Mouse (Mus musculus): ENCODE results near the gene Olfr1239. TPM values are rescaled to one million over a fixed set of nuclear protein-coding genes. Genes with fewer than 3 reads are reported as not detected.

Olfr1239 gene
- total RNA-seq (2014; fragmentation: Nextera tagmentation), result not detected in 2 replicates
- not detected in 2 replicates for total RNA-seq (2017)

DNA sequence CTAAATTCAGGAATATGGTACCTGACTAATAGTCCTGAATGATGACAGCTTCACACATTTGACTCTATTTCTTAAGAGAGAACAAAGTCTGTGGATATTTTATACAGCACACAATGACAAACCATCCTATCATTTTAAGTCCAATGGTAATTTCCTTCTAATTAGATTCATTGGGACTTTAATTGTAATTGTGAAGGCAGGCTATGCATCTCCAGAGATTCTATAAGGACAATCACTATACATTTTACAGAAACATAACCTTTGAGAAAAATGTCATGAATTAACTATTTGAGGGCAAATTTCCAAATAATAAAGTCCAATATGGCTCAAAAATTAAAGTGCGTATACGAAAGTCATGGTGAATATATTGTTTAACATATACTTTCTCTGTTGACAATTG is at the start of gene Olfr1239:
Gene Olfr1239 (minus strand): TSS at position 101 of the 400 bp plus-strand sequence.
- ATAC-seq (replicated peaks; ENCODE audit: low FRiP score, low TSS enrichment, poor library complexity, severe bottlenecking), result no peak

DNA sequence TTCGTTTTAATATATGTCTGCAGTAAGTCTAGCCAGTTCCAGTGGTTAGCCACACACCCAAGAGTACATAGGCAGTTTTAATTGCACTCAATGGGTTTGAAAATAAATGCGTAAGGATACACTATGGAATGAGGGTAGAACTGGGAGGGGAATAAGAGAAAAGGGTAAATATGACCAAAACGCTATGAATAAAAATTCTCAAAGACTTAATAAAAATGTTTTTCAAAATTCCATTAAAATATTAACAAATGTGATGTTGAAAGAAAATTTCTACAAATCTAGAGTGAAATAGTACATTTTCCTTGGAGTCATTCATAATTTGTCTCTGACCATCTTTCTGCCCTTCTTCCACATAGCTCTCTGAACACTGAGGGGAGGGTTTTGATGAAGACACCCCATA is 22.7 kb upstream of the Olfr1239 start, which contains the start of gene Olfr1240:
Gene Olfr1240 (minus strand): TSS at position 101 of the 400 bp plus-strand sequence.
- ATAC-seq (replicated peaks; ENCODE audit: low FRiP score, low TSS enrichment, poor library complexity, severe bottlenecking), result no peak

DNA sequence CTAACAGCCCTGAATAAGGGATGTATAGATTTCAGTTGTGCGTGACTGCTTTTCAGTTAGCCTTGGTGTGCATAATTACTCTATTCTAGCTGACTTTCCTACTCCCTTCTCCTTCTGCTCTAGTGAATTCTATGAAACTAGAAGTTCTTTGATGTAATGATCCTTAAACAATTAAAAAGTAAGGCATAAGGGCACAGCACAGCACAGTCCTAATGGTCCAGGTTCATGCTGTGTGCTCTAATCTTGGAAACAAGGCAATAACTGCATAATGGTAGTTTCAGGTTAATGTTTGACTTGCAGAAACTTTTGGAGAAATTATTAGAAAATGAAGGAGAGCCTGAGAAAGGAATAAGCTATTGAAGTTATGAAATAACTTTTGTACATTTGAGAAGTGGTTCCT is 5.7 kb downstream of the Olfr1239 start:
- ATAC-seq (replicated peaks; ENCODE audit: low FRiP score, low TSS enrichment, poor library complexity, severe bottlenecking), result no peak

DNA sequence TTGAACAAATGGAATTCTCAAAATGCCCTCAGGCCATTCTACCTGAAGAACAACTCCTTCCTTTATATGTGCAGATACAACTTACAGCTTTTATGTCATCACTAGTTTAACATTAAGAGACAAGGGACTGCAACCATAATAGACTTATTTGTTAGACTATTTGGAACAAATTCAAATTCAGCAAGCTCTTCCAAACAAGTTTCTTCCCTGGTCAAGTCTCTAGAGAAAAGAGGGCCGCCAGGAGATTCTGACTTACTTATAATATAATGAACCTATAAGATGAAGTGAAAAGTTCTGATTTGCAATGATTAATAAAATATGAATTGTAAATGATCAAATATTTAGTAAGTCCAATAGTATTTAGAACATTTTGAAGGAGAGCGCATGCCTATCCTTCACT is 10.6 kb downstream of the Olfr1239 start, which contains the start of gene Olfr1238:
Gene Olfr1238 (minus strand): TSS at position 101 of the 400 bp plus-strand sequence.
- no peak for ATAC-seq (replicated peaks; ENCODE audit: low FRiP score, low TSS enrichment, poor library complexity, severe bottlenecking)

DNA sequence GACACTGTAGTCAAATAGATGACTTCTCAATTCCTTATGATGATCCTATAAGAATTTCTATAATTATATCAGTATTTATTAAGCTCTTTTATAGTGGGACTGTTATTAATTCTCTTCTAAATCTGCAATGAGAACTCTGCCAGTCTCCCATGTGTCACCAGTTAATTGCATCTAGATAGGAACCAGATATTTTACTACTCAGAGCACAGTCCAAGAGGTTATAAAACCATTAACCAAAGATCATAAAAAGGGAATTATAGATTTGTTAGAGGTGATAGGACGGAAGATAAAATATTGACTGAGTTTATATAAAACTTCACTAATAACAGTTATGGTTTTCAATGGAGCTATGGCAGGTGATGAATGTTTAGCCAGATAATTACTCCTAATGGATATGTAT is 19.3 kb downstream of the Olfr1239 start:
- no peak for ATAC-seq (replicated peaks; ENCODE audit: low FRiP score, low TSS enrichment, poor library complexity, severe bottlenecking)

Other genes starting within 250 kb of the Olfr1239 start
- gene Olfr1225, start 245.7 kb downstream of the Olfr1239 start, total RNA-seq (2014; fragmentation: Nextera tagmentation), result not detected in 2 replicates
- gene Olfr1225, start 245.7 kb downstream of the Olfr1239 start, total RNA-seq (2017), result not detected in 2 replicates
- gene Olfr1226, start 220.4 kb downstream of the Olfr1239 start, total RNA-seq (2014; fragmentation: Nextera tagmentation), result not detected in 2 replicates
- not detected in 2 replicates for gene Olfr1226, start 220.4 kb downstream of the Olfr1239 start, total RNA-seq (2017)
- not detected in 2 replicates for gene Olfr1228, start 166.3 kb downstream of the Olfr1239 start, total RNA-seq (2014; fragmentation: Nextera tagmentation)
- not detected in 2 replicates for gene Olfr1228, start 166.3 kb downstream of the Olfr1239 start, total RNA-seq (2017)
- not detected in 2 replicates for gene Olfr1229, start 132.4 kb downstream of the Olfr1239 start, total RNA-seq (2014; fragmentation: Nextera tagmentation)
- not detected in 2 replicates for gene Olfr1229, start 132.4 kb downstream of the Olfr1239 start, total RNA-seq (2017)
- gene Olfr1230, start 123.1 kb downstream of the Olfr1239 start, total RNA-seq (2014; fragmentation: Nextera tagmentation), result not detected in 2 replicates
- gene Olfr1230, start 123.1 kb downstream of the Olfr1239 start, total RNA-seq (2017), result not detected in 2 replicates
- gene Olfr1231, start 113.3 kb downstream of the Olfr1239 start, total RNA-seq (2014; fragmentation: Nextera tagmentation), result not detected in 2 replicates
- gene Olfr1231, start 113.3 kb downstream of the Olfr1239 start, total RNA-seq (2017), result not detected in 2 replicates
- not detected in 2 replicates for gene Olfr1232, start 90.7 kb downstream of the Olfr1239 start, total RNA-seq (2014; fragmentation: Nextera tagmentation)
- not detected in 2 replicates for gene Olfr1232, start 90.7 kb downstream of the Olfr1239 start, total RNA-seq (2017)
- not detected in 2 replicates for gene Olfr1233, start 78.0 kb downstream of the Olfr1239 start, total RNA-seq (2014; fragmentation: Nextera tagmentation)
- not detected in 2 replicates for gene Olfr1233, start 78.0 kb downstream of the Olfr1239 start, total RNA-seq (2017)
- gene Olfr1234, start 55.5 kb downstream of the Olfr1239 start, total RNA-seq (2014; fragmentation: Nextera tagmentation), result not detected in 2 replicates
- not detected in 2 replicates for gene Olfr1234, start 55.5 kb downstream of the Olfr1239 start, total RNA-seq (2017)
- not detected in 2 replicates for gene Olfr1238, start 10.7 kb downstream of the Olfr1239 start, total RNA-seq (2014; fragmentation: Nextera tagmentation)
- not detected in 2 replicates for gene Olfr1238, start 10.7 kb downstream of the Olfr1239 start, total RNA-seq (2017)
- gene Olfr1240, start 22.6 kb upstream of the Olfr1239 start, total RNA-seq (2014; fragmentation: Nextera tagmentation), result not detected in 2 replicates
- gene Olfr1240, start 22.6 kb upstream of the Olfr1239 start, total RNA-seq (2017), result not detected in 2 replicates
- not detected in 2 replicates for gene Olfr1241, start 66.7 kb upstream of the Olfr1239 start, total RNA-seq (2014; fragmentation: Nextera tagmentation)
- gene Olfr1241, start 66.7 kb upstream of the Olfr1239 start, total RNA-seq (2017), result not detected in 2 replicates
- gene Olfr1242, start 77.9 kb upstream of the Olfr1239 start, total RNA-seq (2014; fragmentation: Nextera tagmentation), result not detected in 2 replicates
- gene Olfr1242, start 77.9 kb upstream of the Olfr1239 start, total RNA-seq (2017), result not detected in 2 replicates
- not detected in 2 replicates for gene Olfr1243, start 111.1 kb upstream of the Olfr1239 start, total RNA-seq (2014; fragmentation: Nextera tagmentation)
- gene Olfr1243, start 111.1 kb upstream of the Olfr1239 start, total RNA-seq (2017), result not detected in 2 replicates
- gene Olfr1245, start 158.0 kb upstream of the Olfr1239 start, total RNA-seq (2014; fragmentation: Nextera tagmentation), result not detected in 2 replicates
- gene Olfr1245, start 158.0 kb upstream of the Olfr1239 start, total RNA-seq (2017), result not detected in 2 replicates
- not detected in 2 replicates for gene Olfr1246, start 172.8 kb upstream of the Olfr1239 start, total RNA-seq (2014; fragmentation: Nextera tagmentation)
- not detected in 2 replicates for gene Olfr1246, start 172.8 kb upstream of the Olfr1239 start, total RNA-seq (2017)
- gene Olfr1247, start 193.7 kb upstream of the Olfr1239 start, total RNA-seq (2014; fragmentation: Nextera tagmentation), result not detected in 2 replicates
- not detected in 2 replicates for gene Olfr1247, start 193.7 kb upstream of the Olfr1239 start, total RNA-seq (2017)
- gene Olfr1248, start 197.8 kb upstream of the Olfr1239 start, total RNA-seq (2014; fragmentation: Nextera tagmentation), result not detected in 2 replicates
- not detected in 2 replicates for gene Olfr1248, start 197.8 kb upstream of the Olfr1239 start, total RNA-seq (2017)
- gene Olfr1249, start 214.6 kb upstream of the Olfr1239 start, total RNA-seq (2014; fragmentation: Nextera tagmentation), result not detected in 2 replicates
- gene Olfr1249, start 214.6 kb upstream of the Olfr1239 start, total RNA-seq (2017), result not detected in 2 replicates
- gene Olfr1250, start 241.1 kb upstream of the Olfr1239 start, total RNA-seq (2014; fragmentation: Nextera tagmentation), result not detected in 2 replicates
- not detected in 2 replicates for gene Olfr1250, start 241.1 kb upstream of the Olfr1239 start, total RNA-seq (2017)

Data from megakaryocyte-erythroid progenitor cell, adult 5-6 weeks (primary cell).